Mouse (Mus musculus) myocyte (in vitro differentiated cells): ENCODE measurements around the gene Macrod2.

Experiments
- E2F4 ChIP-seq: IDR thresholded peaks from one replicate; pipeline ENCODE4 v1.6.1; 2011; ENCODE audit warnings: mild to moderate bottlenecking, control low read depth, moderate library complexity; ENCODE audit not compliant: insufficient read depth
- MAX ChIP-seq: IDR thresholded peaks from one replicate; pipeline ENCODE4 v1.6.1; 2011; ENCODE audit warnings: low read depth, mild to moderate bottlenecking, control low read depth
- MYOD1 ChIP-seq, 3 experiments: IDR thresholded peaks; one replicate each; pipeline ENCODE4 v1.6.1; 2011; ENCODE audit warnings: control low read depth in 2 of 3, low read depth in 2 of 3, mild to moderate bottlenecking in 2 of 3, moderate library complexity in 1 of 3; ENCODE audit not compliant: insufficient read length in 2 of 3, control insufficient read depth in 1 of 3
- MYOG ChIP-seq, 3 experiments: IDR thresholded peaks; one replicate each; pipeline ENCODE4 v1.6.1; 2011; ENCODE audit warnings: control low read depth in 2 of 3, low read depth in 2 of 3, mild to moderate bottlenecking in 2 of 3; ENCODE audit not compliant: insufficient read length in 2 of 3, control insufficient read depth in 1 of 3, insufficient read depth in 1 of 3
- POLR2A ChIP-seq: IDR thresholded peaks from one replicate; pipeline ENCODE4 v1.6.1; 2011; ENCODE audit warnings: low read depth, mild to moderate bottlenecking, control low read depth, moderate library complexity; ENCODE audit not compliant: insufficient read length
- POLR2AphosphoS2 ChIP-seq: IDR thresholded peaks from one replicate; pipeline ENCODE4 v1.6.1; 2011; ENCODE audit warnings: low read depth, control low read depth; ENCODE audit not compliant: insufficient read length
- REST ChIP-seq: IDR thresholded peaks from one replicate; pipeline ENCODE4 v1.6.1; 2011; ENCODE audit warnings: mild to moderate bottlenecking, control low read depth, moderate library complexity; ENCODE audit not compliant: insufficient read depth, insufficient read length
- SRF ChIP-seq: IDR thresholded peaks from one replicate; pipeline ENCODE4 v1.6.1; 2011; ENCODE audit warnings: low read depth; ENCODE audit not compliant: control insufficient read depth, insufficient read length
- TCF12 ChIP-seq: IDR thresholded peaks from one replicate; pipeline ENCODE4 v1.6.1; 2011; ENCODE audit warnings: mild to moderate bottlenecking, control low read depth; ENCODE audit not compliant: poor library complexity, insufficient read depth, severe bottlenecking
- TCF3 ChIP-seq: IDR thresholded peaks from one replicate; pipeline ENCODE4 v1.6.1; 2011; ENCODE audit warnings: low read depth, control low read depth; ENCODE audit not compliant: insufficient read length
- USF1 ChIP-seq: IDR thresholded peaks from one replicate; pipeline ENCODE4 v1.6.1; 2011; ENCODE audit warnings: low read depth, mild to moderate bottlenecking, control low read depth, moderate library complexity

- TF ChIP-seq E2F4: no peak
- TF ChIP-seq POLR2A: no peak
- no peak for TF ChIP-seq MAX
- TF ChIP-seq TCF3: no peak
- no peak for TF ChIP-seq TCF12
- no peak for TF ChIP-seq POLR2AphosphoS2
- no peak for TF ChIP-seq REST
- no peak for TF ChIP-seq MYOG (IDR thresholded peaks at IDR 0.05; ENCODE audit: control insufficient read depth in 1 of 3, insufficient read depth in 1 of 3, insufficient read length in 2 of 3, low read depth in 2 of 3)
- TF ChIP-seq MYOD1 (IDR thresholded peaks at IDR 0.05; ENCODE audit: control insufficient read depth in 1 of 3, insufficient read length in 2 of 3, low read depth in 2 of 3): no peak
- TF ChIP-seq SRF: no peak
- TF ChIP-seq USF1: no peak
Measured at GRCm38 (mm10) chr2:142058751-142059090, 1663.6 kb downstream of the Macrod2 start.
